24 mouse cellular contexts compared by ENCODE assay signal in the genomic region with DNA sequence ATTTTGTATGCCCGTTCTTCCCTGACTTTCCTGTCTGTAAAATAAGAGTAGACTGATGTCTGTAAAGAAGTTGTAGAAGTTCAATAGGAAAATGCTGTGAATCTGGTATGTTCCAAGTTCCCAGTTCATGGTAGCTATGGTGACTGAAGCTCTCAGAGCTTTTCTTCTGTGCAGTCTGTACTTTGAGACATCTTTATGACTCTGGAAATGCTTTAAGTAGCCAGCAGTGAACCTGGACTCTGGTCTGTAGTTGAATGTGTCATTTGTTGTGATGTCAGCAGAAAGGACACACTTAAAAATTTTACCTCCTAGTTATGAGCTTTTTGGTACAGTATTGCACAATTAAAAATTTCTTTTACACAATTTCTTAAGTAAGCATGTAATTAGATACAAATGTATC. TPM values are rescaled to one million over a fixed set of nuclear protein-coding genes. Genes with fewer than 3 reads are reported as not detected.
"Had no signal": no experiment of that assay in that cellular context is flagged by ENCODE, and none has a peak within 500 bp of the region (broad histone marks: within the 10 kb centered on the region; RNA-seq: fewer than 3 reads in every experiment).

No protein-coding gene starts in this region.

- H3K27me3 ChIP-seq: heart, embryonic 13.5 days; heart, embryonic 15.5 days; hindbrain, embryonic 13.5 days; hindbrain, embryonic 15.5 days; limb, embryonic 12.5 days; limb, embryonic 15.5 days; liver, embryonic 12.5 days had no signal

- H3K4me2 ChIP-seq: heart, embryonic 11.5 days; heart, embryonic 13.5 days; heart, embryonic 15.5 days; hindbrain, embryonic 13.5 days; hindbrain, embryonic 15.5 days; limb, embryonic 12.5 days; limb, embryonic 15.5 days; liver, embryonic 12.5 days had no signal

- H3K36me3 ChIP-seq: heart, embryonic 15.5 days; hindbrain, embryonic 13.5 days; hindbrain, embryonic 15.5 days; limb, embryonic 15.5 days had no signal

- H3K9ac ChIP-seq: forebrain, postnatal 0 days; heart, embryonic 13.5 days; heart, embryonic 15.5 days; hindbrain, embryonic 13.5 days; hindbrain, embryonic 15.5 days; limb, embryonic 12.5 days; limb, embryonic 15.5 days; liver, embryonic 12.5 days; liver, embryonic 14.5 days had no signal

- H3K4me3 ChIP-seq: heart, adult 2 months; heart, embryonic 13.5 days; heart, embryonic 15.5 days; hindbrain, embryonic 13.5 days; hindbrain, embryonic 15.5 days; layer of hippocampus, adult 2 months; limb, embryonic 12.5 days; limb, embryonic 15.5 days; liver, embryonic 12.5 days had no signal

- DNase-seq: forebrain, postnatal 0 days; gastrocnemius, postnatal 14 days; gastrocnemius, postnatal 36 days; heart, adult 2 months; heart, postnatal 14 days; heart, postnatal 36 days; kidney, adult 18-20 months; kidney, adult 8-10 months; kidney, postnatal 10 days; kidney, postnatal 25 days; kidney, postnatal 4 days; layer of hippocampus, postnatal 36 days; left cerebral cortex, postnatal 4 days had no signal

- H3K9me3 ChIP-seq: heart, embryonic 13.5 days; heart, embryonic 15.5 days; hindbrain, embryonic 13.5 days; hindbrain, embryonic 15.5 days; limb, embryonic 12.5 days; limb, embryonic 15.5 days; liver, embryonic 12.5 days had no signal

- H3K27ac ChIP-seq: heart, adult 2 months; heart, embryonic 13.5 days; heart, embryonic 15.5 days; hindbrain, embryonic 13.5 days; hindbrain, embryonic 15.5 days; hindbrain, postnatal 0 days; layer of hippocampus, adult 2 months; limb, embryonic 12.5 days; limb, embryonic 15.5 days; liver, embryonic 12.5 days; liver, embryonic 14.5 days had no signal

- ATAC-seq: forebrain, postnatal 0 days; hindbrain, postnatal 0 days; liver, embryonic 12.5 days had no signal

- H3K4me1 ChIP-seq: limb, embryonic 15.5 days had no signal

RNA-seq across cellular contexts. Expression of a gene that starts 24.1 kb away (rescaled TPM):
- total RNA-seq: hindbrain, postnatal 0 days had no signal
